Mouse (Mus musculus) cerebellum, adult 9-11 months (tissue): Measurements from ENCODE around the gene Pop5.

Experiments
- DNase-seq: peaks from one replicate; pipeline ENCODE4 v3.0.0; 2022

Pop5 gene

GRCm38 (mm10) chr5:115266787-115267468 is 31.3 kb downstream of the Pop5 start:
- no peak for DNase-seq

GRCm38 (mm10) chr5:115267469-115268045 is 31.9 kb downstream of the Pop5 start:
- no peak for DNase-seq

GRCm38 (mm10) chr5:115268266-115268665 is 32.6 kb downstream of the Pop5 start:
- no peak for DNase-seq

DNA sequence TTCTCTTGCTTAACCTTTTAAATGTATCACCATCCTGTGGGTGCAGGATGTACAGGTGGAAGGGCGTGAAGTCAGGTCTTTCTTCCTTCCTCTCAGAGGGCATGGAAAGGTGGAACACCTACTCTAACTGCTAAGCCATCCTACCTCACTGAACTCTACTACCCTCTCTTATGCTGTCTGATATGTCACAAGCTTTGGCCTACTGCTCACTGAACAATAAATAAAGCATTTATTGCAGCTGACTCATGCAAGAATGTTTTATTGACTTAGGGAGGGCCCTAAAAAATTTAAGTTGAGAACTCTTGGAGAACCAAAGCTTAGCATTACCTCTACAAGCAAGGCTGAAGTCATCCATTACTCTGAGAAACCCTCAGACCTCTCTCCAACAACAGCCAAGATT is 34.3 kb downstream of the Pop5 start:
- no peak for DNase-seq

- DNase-seq = peak; percentile 55
Observed at GRCm38 (mm10) chr5:115271931-115272811, 36.5 kb downstream of the Pop5 start.

DNA sequence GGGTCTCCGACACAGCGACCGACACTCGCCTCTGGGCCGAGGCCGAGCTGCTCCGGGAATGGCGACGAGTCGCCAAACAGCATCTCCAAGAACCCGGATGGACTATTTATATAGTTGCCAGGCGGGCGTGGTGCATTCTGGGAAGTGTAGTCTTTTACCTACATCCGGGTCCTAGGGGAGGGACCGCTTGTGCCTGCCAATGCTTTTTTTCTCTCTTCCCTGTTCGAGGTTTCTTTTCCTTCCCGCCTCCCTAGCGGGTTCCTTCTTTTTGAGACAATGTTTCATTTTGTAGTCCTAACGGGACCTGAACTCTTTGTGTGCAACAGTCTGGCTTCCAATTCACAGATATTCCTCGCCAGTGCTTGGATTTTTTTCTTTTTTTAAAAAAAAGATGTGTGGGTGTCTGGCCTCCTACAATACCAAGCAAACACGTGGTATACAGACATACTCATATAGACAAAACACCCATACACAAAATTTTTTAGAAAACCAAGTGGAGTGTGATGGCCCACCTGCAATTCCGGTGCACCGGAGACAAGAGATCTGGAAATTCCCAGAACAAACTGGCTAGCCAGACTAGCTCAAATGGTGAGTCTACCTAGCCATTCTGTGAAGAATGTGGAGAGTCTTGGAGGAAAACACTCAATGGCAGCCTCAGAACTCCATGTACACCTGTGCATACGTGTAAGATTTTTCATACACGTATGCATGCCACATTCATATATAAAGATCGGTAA is 37.3 kb downstream of the Pop5 start, which contains the start of gene Rnf10:
Gene Rnf10 (minus strand): TSS at position 87 of the 737 bp plus-strand sequence.
- peak; percentile 97 for DNase-seq

- no peak for DNase-seq
Observed at GRCm38 (mm10) chr5:115273549-115274135, 38.0 kb downstream of the Pop5 start.

DNA sequence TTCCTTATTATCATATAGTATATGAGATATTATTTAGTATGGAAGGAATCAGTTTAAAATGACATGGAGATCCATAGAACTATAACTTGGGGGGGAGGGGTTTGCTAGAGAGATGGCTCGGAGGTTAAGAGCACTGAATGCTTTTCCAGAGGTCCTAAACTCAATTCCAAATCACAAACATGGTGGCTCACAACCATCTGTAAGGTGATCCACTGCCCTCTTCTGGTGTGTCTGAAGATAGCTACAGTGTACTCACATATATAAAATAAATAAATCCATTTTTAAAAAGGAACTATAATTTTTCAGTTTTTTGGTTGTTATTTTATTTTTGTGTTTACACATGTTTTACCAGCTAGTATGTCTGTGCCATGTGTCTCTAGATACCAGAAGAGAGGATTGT is 38.7 kb downstream of the Pop5 start:
- no peak for DNase-seq

DNA sequence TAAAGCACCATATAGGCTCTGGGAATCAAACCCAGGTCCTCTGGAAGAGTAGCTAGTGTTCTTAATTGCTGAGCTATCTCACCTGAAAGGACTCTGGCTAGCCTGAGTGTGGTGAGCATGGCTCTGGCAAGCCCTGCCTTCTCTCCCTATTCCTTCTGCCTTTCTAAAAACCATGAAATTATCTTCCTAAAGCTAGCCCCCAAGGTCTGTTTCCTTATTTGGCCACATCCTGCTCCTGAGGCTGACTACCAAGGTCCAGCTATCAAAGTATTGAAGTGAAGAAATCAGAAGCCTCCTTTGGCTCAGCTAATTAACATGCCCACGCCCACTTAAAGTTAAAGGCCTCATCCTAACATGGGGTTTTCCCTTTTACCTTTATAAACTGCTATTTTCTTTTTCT is 39.1 kb downstream of the Pop5 start:
- DNase-seq = no peak

DNA sequence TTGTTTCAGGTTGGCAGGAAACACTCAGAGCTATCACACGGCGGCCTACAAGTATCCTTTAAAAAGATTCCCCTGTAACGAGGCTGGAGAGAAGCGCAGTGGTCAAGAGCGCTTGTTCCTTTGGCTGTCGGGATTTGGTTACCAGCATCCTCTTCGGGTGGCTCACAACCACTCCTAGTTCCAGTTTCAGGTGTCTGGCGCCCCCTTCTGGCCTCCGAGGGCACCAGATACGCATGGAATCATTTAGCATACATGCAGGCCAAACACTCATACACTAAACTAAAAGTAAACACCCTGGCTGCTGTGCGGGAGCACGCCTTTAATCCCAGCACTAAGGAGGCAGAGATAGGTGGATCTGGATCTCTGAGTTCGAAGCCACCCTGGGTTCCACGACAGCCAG is 40.4 kb downstream of the Pop5 start:
- DNase-seq = no peak

DNA sequence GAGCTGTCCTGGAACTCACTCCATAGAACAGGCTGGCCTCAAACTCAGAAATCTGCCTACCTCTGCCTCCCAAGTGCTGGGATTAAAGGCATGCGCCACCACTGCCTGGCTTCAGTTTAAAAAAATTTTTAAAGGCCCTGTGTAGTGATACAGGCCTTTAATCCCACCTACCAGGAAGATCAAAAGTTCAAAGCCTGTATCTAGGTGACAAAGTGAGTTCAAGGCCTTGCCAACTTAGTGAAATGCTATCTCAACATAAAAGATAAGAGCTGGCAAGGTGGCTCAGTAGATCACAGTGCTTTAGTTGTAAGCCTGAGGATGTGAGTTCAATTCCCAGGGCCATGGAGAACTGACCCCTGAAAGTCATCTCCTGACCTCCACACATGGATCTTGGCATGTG is 42.4 kb downstream of the Pop5 start:
- no peak for DNase-seq

DNA sequence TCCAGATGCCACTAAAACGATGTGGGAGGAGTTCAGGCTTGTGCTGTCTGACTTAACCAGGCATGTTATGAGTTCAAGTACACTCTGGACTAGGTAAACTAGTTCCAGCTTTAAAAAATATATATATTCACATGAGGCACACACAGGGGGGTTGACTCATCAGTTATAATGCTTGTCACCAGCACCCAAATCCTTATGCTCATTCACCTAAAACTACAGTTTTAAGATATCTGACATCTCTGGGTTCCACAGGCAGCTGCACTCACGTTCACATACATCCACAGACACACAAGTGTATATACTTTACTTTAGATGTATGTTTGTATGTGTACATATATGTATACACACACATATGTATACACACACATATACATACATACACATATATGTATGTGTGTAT is 43.1 kb downstream of the Pop5 start:
- no peak for DNase-seq

- DNase-seq = peak; percentile 88
Observed at GRCm38 (mm10) chr5:115279226-115280049, 43.8 kb downstream of the Pop5 start, which contains the start of gene Coq5. TSS of gene Coq5 (plus strand) at chr5:115279666.

DNA sequence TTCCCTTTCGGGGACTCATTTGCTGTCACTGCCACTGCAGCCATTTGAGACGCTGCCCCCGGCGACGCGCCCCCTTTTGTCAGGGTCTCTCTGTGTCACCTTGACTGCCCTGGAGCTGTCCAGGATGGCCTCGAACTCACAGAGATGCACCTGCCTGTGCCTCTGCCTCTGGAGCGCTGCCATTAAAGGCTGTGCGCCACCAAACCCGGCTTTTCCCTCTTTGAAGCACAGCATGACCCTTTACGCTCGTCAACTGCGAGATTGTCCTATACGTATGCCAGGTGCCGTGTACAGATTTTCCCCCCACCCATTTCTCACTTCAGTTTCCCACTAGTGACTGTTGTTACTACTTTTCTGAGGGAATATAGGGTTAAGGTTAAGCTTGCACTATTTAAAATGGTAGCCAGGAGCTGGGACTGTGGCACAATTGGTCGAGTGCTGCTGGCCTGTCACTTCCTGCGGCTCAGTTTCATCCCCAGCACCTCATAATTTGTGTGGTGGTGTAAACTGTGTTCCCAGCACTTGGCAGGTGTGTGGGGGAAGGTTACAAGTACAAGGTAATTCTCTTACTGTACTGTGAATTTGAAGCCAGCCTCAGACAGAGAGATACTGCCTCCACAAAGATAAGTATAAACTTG is 44.5 kb downstream of the Pop5 start:
- peak; percentile 59 for DNase-seq

GRCm38 (mm10) chr5:115284735-115285134 is 49.1 kb downstream of the Pop5 start:
- no peak for DNase-seq

- DNase-seq = no peak
Observed at GRCm38 (mm10) chr5:115294173-115294572, 58.5 kb downstream of the Pop5 start.
